Mouse (Mus musculus) liver, embryonic 14.5 days (tissue): Measurements from ENCODE around the gene Sema3a.

Experiments
- CTCF ChIP-seq: IDR thresholded peaks from 2 replicates; pipeline ENCODE4 v1.5.1; 2016; ENCODE audit warnings: antibody characterized with exemption, low read depth, control low read depth
- EP300 ChIP-seq: IDR thresholded peaks from 2 replicates; pipeline ENCODE4 v1.6.1; 2016; ENCODE audit warnings: antibody characterized with exemption, low read depth

- TF ChIP-seq CTCF, result no peak
- TF ChIP-seq EP300, result no peak
Observed at GRCm38 (mm10) chr5:13550953-13551352, 425.7 kb downstream of the Sema3a start.
